Mouse (Mus musculus): ENCODE measurements around the gene Rnf6.
"Not testable (repeated sequence)": the region's sequence is repeated elsewhere in the genome, so short reads cannot be mapped to it uniquely, and the experiment has no call there.

Gene Rnf6

GRCm38 (mm10) chr5:146229869-146230650 lies 8.7 kb upstream of the Rnf6 start:
- no peak for DNase-seq

GRCm38 (mm10) chr5:146227496-146227895 lies 6.1 kb upstream of the Rnf6 start:
- DNase-seq = no peak

- DNase-seq = peak; percentile 58
Observed at GRCm38 (mm10) chr5:146223786-146224185, 2.4 kb upstream of the Rnf6 start.

GRCm38 (mm10) chr5:146221722-146222121 lies 367 bp upstream of the Rnf6 start:
- DNase-seq = no peak

GRCm38 (mm10) chr5:146220501-146220878 lies 865 bp downstream of the Rnf6 start:
- no peak for DNase-seq

GRCm38 (mm10) chr5:146205537-146205936 lies 15.8 kb downstream of the Rnf6 start:
- DNase-seq = peak; percentile 79

GRCm38 (mm10) chr5:146203921-146204320 lies 17.4 kb downstream of the Rnf6 start:
- no peak for DNase-seq

GRCm38 (mm10) chr5:146200580-146200979 lies 20.8 kb downstream of the Rnf6 start:
- no peak for DNase-seq

GRCm38 (mm10) chr5:146199540-146199939 lies 21.8 kb downstream of the Rnf6 start:
- DNase-seq = no peak

GRCm38 (mm10) chr5:146199073-146199472 lies 22.3 kb downstream of the Rnf6 start:
- no peak for DNase-seq

- DNase-seq = no peak
Observed at GRCm38 (mm10) chr5:146193360-146193759, 28.0 kb downstream of the Rnf6 start.

- no peak for DNase-seq
Observed at GRCm38 (mm10) chr5:146190501-146191269, 30.7 kb downstream of the Rnf6 start.

GRCm38 (mm10) chr5:146190093-146190492 lies 31.3 kb downstream of the Rnf6 start:
- DNase-seq = no peak

GRCm38 (mm10) chr5:146188712-146189111 lies 32.6 kb downstream of the Rnf6 start:
- DNase-seq = no peak

- DNase-seq = no peak
Observed at GRCm38 (mm10) chr5:146188144-146188543, 33.2 kb downstream of the Rnf6 start.

GRCm38 (mm10) chr5:146187441-146187840 lies 33.9 kb downstream of the Rnf6 start:
- peak; percentile 78 for DNase-seq

GRCm38 (mm10) chr5:146185204-146185603 lies 36.2 kb downstream of the Rnf6 start, which contains the start of gene 1700001J03Rik:
Gene 1700001J03Rik (minus strand): TSS chr5:146185304.
- DNase-seq = not testable (repeated sequence)

- DNase-seq = peak; percentile 66
Observed at GRCm38 (mm10) chr5:146172744-146173143, 48.6 kb downstream of the Rnf6 start.

- not testable (repeated sequence) for DNase-seq
Observed at GRCm38 (mm10) chr5:146170621-146171020, 50.7 kb downstream of the Rnf6 start, which contains the start of gene Gm6309. Gene Gm6309 (minus strand): TSS chr5:146170721.

GRCm38 (mm10) chr5:146160439-146160838 lies 60.9 kb downstream of the Rnf6 start, which contains the start of gene Gm5565:
Gene Gm5565 (minus strand): TSS chr5:146160539.
- not testable (repeated sequence) for DNase-seq

Measured in kidney, adult 18-20 months (tissue).